Mouse (Mus musculus) left cerebral cortex, postnatal 25 days (tissue): Measurements from ENCODE around the gene Gadl1. TPM values are rescaled to one million over a fixed set of nuclear protein-coding genes. Genes with fewer than 3 reads are reported as not detected.

Experiments used
- DNase-seq, 2 experiments: peaks; one replicate each; pipeline ENCODE4 v3.0.0; 2022; ENCODE audit warnings: low spot score in 2 of 2, mixed read lengths in 1 of 2
- intact Hi-C: fragments of 180-260 bp; cut with DNase I; formaldehyde crosslinking; loops from one replicate; pipeline ENCODE4 v1.15.1; 2025
- total RNA-seq, 2 experiments: library from RNA; stranded (reverse); gene quantifications; 2 replicates each; pipeline ENCODE4 v1.2.3; 2021

The Gadl1 gene
- total RNA-seq, result under 1 TPM; 0.64 TPM

DNA sequence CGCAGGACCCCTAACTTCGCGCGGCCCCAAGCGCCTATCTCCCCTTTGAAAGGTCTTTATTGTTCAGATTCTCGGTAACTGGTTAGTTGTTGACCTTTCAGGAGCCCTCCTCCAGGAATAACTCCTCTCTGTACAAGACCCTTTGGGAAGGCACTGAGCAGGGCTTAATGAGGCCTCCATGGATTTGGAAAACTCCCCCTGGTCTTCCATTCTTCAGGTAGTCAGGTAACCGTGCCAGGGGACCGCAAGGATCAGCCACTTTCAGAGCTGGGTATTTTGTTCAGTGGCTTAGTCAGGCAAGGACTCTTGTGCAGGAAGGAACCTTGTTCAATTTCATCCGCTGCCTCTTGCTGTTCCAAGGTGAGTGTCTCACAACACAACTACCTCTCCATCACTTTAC, at the start of gene Gadl1:
Gadl1 (plus strand) TSS at position 301 of the 400 bp plus-strand sequence.
- no peak for DNase-seq
- intact Hi-C loops, result no loop called here

DNA sequence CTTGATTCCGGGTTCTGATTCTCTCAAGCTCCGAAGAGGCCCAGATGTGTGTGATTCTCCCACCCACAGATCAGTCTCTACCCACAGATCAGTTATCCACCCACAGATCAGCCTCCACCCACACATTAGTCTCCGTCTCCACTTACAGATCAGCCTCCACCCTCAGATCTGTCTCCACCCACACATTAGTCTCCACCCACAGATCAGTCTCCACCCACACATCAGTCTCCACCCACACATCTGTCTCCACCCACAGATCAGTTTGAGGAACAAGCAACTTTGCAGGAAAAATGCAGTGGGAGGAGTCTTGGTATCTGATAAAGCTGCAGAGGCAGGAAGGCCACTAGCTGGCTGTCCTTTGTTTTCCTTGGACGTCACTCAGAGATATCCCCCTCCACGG, 46.5 kb upstream of the Gadl1 start:
- DNase-seq, result no peak
- intact Hi-C loops, result no loop called here

DNA sequence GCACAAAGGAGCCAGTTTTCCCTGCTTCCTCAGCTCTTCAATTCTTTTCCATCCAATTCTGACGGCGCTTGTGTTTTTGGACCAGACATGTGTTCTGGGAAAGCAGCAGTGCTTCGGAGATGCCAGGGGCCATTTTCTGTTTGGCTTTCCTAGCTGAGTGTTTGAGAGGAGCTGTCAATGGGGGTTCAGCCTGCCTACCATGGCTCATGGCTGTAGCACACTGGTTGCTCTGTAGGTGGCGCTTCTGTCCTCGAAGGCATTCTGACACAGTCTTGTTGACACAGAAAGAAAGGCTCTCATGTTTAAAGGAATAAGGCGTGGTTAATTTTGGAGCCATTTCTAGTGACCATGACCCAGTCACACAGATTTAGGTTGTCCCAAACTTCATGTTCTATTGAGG, 45.9 kb upstream of the Gadl1 start:
- intact Hi-C loops, result no loop called here

DNA sequence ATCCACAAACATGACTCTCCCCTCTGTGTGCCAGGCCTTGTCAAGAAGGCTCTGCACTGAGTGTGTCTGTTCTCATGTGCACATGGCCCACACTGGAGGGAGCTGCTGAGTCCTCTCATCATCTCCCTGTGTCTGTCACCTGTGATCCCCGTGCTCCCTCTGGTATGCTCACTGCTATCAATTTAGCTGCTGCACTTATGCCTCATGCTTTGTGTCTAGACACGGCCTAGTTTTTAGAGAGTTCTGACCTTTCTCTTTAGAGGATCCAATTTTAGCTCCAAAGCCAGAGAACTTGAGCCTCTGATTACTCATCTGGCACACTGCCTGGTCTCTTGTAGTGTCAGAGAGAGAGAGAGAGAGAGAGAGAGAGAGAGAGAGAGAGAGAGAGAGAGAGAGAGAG, 42.0 kb upstream of the Gadl1 start:
- DNase-seq, result peak in 1 of 2 experiments; percentile 8
- intact Hi-C loops, result loop anchor here (5.0 kb wide), 1 partner anchor 175 kb away; no protein-coding TSS in a partner anchor

More for the DNA sequence above, 45.9 kb upstream of the Gadl1 start:
- no peak for DNase-seq

DNA sequence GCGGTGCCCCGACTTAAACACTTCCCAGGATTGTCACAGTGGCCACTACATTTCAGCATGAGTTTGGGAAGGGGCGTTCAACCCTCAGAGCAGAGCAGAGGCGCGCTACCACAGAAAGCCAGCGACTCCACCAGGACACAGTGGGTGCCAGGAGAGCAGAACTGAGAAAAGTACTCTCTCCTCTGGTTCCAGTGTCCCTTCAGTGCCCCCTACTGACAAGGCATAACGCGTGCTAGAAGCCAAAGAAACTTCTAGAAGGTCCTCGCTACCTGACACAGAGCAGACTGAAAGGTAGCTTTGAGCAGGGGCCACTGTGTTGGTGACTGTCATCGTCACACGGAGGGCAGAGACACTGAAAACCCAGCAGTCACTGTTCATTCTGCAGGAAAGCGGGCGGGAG, 39.1 kb upstream of the Gadl1 start:
- intact Hi-C loops, result loop anchor here (5.0 kb wide), 1 partner anchor 158 kb away; no protein-coding TSS in a partner anchor
- DNase-seq, result peak; percentile 15 to 19

DNA sequence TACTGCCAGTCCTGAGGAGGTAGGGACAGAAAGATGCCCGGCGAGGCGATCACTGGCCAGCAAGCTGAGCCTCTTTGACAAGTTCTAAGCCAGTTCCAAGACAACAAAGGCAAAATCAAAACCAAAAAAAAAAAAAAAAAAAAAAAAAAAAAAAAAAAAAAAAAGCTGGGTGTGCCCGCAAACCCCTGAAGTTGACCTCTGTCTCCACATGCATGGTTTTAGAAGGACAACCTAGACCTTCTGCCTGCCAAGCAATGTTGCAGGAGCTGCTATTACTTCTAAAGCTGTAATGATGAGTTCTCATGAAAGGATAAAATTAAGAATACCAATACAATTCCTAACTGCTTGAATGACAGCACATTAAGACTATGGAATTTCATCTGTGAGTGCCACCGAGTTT, 38.6 kb upstream of the Gadl1 start:
- intact Hi-C loops, result loop anchor here (5.0 kb wide), 1 partner anchor 158 kb away; no protein-coding TSS in a partner anchor
- no peak for DNase-seq

DNA sequence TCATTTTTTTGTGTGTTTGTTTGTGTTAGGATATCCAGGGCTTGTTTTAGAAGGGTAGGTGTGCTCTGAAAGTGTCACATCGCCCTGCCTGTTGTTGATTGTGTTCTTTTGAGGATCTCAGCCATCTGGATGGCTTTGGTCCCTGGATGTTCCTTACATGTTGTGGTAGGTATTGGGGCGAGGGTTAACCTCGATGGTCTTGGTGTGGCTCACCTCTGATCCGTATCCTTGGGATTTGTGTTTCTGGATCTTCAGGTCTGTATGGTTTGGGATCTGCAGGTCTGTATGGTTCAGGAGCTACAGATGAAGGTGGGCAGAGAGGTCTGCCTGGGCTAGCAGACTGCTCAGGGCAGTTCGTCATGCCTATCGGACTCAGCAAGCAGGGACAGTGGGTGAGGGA, 28.8 kb upstream of the Gadl1 start:
- intact Hi-C loops, result no loop called here
- DNase-seq, result no peak

DNA sequence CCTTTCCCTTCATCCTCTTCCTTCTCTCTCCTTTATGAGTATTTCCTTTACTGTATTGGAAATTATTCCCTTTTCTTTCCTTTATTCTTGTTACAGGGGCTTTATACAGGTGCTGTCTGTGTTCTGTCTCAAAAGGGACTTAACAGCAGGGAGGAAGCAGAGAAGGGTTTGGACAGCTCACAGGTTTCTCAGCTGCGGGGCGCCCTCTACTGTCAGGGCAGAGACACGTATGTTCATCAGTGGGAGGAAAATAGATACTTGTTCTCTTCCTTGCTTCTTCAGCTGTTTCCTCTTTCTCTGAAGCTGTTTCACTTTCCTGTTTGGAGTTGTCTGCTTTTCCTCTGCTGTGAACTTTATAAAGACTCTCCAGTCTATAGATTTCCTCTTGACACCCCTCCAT, 28.1 kb upstream of the Gadl1 start:
- intact Hi-C loops, result no loop called here
- no peak for DNase-seq

DNA sequence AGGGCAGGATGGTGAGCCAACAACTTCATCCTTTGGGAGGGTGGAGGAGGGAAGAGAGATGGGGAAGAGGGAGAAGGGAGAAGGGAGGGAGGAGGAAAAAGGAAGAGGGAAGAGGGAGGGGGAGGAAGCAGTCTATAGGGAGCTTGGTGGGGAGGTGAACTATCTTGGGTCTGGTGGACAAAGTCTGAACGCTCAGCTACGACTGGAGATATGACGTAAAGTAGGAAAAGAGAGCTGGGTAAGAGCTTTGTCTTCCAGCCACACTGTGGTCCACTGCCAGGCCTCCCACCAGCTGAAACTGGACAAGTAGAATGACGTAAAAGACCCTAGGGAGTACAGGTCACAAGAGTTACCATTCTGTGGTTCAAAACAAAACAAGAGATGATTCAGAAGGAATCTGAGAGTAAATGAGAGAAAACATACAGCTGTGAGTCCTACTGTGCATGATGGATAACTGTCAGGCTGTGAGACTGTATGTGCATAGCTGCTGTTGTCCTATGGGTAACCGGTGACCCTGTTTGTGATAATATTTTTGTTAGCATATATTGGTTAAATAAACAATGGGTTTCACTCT, 26.5 kb upstream of the Gadl1 start:
- DNase-seq, result no peak
- intact Hi-C loops, result no loop called here

DNA sequence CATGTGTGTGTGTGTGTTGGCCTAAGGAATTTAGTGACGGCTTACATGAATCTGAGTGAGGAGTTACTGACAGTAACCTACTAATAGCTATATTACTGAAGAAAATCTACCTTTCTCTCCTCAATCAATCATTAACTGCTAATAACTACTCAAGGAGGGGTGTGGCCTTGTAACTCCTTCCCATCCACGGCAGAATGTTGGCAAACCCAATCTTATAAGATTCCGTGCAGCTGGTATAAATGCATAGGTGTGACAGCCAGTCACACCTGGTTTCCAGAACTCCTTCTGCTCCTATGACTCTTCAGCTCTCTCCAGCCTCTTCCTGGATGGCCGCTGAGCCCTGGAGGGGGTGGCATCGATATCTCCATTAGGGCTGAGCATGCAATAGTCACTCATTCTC, 25.8 kb upstream of the Gadl1 start:
- DNase-seq, result no peak
- intact Hi-C loops, result no loop called here

DNA sequence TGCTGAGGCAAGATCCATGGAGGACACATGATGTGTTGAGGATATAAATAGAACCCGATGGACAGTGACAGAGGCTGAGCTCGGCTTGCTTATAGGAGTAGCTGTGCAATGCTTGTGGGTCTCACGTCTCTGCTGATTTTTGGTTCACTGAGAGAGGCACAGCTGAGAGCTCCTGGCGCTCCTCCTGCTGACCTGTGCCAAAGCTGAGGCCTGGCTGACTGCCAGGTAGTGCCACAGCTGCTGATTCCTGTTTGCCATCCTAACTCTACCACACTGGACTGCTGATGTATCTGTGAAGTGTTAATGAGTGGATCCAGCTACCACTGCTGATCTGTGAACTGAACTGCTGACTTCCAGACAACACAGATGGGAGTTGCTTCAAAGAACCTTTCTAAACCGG, 21.7 kb upstream of the Gadl1 start:
- intact Hi-C loops, result no loop called here
- DNase-seq, result no peak

DNA sequence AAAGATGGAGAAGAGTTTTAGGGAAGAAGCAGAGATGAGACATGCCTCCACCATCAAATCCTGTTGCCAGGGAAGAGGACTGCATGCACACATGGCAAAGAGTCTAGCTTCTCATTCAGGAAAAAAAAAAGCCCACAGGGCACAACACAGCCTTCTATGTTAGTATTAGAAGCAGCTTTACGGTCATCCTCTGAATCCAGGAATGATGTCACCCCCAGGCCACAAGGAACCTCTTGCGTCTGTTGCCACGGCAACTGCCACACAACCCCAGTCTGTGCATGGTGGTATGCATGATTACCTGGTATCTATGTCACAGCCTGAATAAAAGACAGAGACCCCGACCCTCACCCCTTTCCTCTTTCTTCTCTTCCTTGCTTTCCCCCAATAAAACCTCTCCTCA, 16.1 kb upstream of the Gadl1 start:
- intact Hi-C loops, result no loop called here
- DNase-seq, result no peak

DNA sequence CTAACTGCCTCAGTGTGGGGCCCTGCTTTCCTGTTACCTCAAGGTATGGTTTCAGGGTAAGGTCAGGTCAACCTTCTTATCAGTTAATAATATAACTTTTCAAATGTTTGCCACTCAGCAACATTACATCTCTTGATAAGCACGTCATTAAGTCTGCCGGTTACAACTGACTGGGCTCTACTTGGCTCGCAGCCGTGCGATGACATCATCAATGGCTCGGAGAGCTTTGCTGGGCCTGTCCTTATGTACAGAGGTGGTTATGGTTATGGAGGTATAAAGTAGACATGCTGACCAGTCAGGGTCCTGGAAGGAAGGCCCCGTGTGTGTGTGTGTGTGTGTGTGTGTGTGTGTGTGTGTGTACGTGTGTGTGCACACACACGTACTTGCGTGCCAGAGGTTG, 15.3 kb upstream of the Gadl1 start:
- no peak for DNase-seq
- intact Hi-C loops, result no loop called here

DNA sequence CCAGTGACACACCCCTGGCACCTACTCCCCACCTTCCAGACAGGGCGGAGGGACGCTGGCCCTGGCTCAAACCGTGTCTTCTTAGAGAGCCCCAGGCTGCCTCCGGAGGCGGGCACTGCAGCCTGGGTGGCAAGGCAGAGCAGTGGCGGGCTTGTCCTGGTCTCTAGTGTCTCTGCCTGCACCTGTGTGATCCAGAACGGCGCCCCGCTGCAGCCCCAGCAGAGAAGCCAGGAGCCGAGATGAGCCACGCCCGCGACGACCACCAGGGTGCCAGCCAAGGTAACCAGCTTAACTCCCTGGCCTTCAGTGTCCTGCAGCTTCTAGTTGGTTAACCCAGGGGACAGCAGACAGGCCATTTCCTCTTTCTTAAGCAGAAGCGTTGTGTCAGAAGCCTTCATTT, 930 bp upstream of the Gadl1 start:
- DNase-seq, result no peak
- intact Hi-C loops, result no loop called here

DNA sequence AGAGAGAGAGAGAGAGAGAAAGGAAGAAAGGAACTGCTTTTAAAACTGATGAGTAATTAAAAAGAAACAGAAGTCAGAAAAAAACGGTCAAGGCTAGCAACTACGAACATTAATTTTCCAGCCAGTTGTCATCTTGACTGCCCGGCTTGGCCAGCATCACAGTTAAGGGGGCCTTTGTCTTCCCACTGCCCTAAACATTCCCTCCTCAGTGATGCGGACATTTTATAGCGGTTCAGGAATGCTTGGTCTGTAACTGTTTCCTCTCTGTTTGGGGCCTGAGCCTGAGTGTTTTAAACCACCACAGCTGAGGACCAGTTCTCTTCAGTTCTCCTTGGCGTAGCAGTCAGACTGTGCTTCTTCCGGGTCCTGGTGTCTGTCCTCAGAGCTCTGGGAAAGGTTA, 4.8 kb downstream of the Gadl1 start:
- DNase-seq, result no peak
- intact Hi-C loops, result no loop called here

DNA sequence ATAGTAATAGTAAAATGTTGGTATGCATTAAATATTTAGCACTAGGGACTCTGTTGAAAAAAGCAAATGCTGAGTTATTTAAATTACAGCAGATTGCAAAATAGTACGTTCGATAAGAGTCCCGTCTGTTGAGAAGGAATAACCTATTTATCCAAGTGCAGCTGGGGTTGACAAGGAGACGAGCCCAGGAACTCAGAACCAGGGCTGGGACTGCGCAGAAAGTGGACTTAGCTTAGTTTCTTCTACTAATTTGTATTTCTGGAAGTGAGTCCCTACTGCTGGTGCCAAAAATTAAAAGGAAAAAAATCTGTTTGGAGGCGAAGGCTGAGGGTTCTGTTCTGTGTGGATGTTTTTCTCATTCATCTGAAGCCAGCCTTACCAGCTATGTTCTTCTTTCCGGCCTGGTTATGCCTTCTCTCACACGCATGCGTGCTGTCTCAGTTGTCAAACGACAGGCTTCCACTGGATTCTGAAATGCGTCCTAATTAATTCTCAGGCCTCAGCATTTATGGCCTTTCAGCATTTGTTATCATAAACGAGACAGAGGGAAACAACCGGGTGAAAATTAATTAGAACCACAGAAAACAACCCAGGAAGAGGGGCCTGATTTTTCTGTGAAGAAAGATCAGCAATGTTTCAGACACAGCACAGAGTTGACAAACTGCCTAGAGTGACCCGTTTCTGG, 6.5 kb downstream of the Gadl1 start:
- intact Hi-C loops, result no loop called here
- DNase-seq, result peak in 1 of 2 experiments; percentile 40

DNA sequence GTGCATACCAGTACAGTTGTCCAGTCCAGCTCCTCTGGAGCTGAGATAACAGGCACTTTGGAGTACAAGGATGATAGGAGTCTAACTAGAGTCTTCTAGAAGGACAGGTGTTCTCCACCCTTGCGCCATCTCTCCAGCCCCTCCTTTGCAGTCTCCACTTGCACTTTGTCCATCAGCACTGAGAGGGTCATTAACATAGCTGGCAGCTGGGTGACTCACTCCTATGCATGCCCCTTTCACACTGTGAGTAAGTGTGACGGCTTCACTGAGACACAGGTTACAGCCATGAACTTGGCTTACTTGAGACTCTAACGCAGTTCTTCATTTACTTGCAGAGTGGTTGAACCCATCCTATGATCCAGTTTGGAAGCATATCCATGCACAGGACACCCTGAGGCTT, 10.5 kb downstream of the Gadl1 start:
- intact Hi-C loops, result no loop called here
- no peak for DNase-seq

DNA sequence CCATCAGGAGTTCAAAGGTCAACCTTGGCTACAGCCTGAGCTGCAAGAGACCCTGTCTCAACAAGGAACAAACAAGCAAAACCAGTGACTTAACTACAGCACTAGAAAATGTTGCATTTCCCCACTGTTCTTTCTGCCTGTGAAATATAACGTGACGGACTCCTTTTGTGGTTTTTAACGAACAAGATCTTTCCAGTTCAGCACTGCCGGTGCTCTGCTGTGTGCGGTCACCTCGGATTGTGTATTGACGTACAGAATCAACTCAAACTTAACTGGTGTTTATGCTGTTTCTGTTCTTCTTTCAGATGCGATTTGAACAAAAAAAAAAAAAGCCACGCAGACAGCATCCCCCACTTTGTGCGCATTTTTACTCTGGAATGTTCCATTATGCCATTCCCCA, 13.4 kb downstream of the Gadl1 start:
- intact Hi-C loops, result no loop called here
- no peak for DNase-seq

DNA sequence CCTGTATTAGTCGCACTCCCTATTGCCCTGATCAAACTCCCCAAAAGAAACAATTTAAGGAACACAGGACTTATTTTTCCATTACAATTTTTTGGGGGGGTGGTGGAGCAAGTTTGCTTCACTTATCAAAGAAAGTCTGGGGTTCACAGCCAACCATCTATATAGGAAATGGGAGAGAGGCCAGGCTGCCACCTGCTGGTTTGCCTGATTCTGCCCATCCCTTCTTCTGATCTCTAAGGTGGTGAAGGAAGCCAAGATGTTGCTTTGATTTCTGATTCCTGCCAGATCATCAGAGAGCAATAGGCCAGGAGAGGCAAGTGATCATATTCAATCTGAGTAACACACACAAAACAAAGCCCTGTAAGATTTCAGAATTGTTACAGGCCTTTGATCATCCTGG, 14.8 kb downstream of the Gadl1 start:
- intact Hi-C loops, result no loop called here
- DNase-seq, result no peak

DNA sequence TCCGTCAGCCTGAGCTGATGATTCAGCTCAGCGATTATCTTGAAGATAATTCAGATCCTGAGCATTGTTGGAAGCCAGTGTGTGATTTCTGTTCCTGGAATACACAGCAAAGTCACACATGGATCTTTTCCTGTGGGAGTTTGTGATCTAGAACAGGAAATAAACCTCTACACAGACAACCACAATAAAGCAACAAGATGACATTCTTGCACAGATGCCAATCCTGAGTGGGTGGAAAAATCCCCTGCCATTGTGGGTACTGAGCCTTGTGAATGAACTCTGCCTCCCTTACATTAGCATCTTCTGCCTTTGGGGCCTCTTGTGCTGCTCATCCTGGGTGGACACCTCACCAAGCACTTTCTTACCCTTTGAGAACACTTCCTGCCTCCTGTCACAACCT, 22.5 kb downstream of the Gadl1 start:
- intact Hi-C loops, result loop anchor here (2.0 kb wide), 1 partner anchor 109 kb away; no protein-coding TSS in a partner anchor
- DNase-seq, result peak in 1 of 2 experiments; percentile 65

DNA sequence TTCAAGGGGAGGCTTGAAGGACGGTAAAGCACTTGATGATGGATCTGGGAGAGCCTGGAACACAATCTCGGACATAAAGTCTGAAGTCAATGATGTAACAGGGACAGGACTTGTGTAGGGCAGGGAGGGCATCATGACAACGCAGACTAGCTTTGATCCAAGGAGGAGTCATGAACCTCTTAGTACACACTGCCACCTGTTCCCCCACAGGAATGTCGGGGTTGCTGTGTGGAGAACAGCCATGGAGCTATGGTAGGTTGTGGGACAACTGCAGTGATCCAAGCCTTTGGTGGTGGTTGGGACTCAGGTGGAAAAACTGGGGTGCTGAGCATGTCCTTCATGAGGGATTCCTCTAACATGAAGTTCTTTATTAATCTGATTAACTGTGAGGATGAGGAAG, 23.5 kb downstream of the Gadl1 start:
- DNase-seq, result no peak
- intact Hi-C loops, result loop anchor here (2.0 kb wide), 1 partner anchor 108 kb away; no protein-coding TSS in a partner anchor
